Mouse (Mus musculus) heart, embryonic 14.5 days (tissue): ENCODE measurements around the gene Terf2. TPM values are rescaled to one million over a fixed set of nuclear protein-coding genes. Genes with fewer than 3 reads are reported as not detected.
A peak's percentile ranks its signal among the peaks of the same experiment; 100 is the strongest.

Experiments used
- ATAC-seq: fragments of 200-750 bp; cut with Nextera tagmentation; 2 replicates; pipeline ENCODE4 v1.8.0; 2017; ENCODE audit warnings: low read depth, moderate TSS enrichment; ENCODE audit not compliant: insufficient number of reproducible peaks, insufficient read depth, low FRiP score
- H3K27ac ChIP-seq, 2 experiments: fragments of 200-500 bp in 1 of 2; fragments of 300-500 bp in 1 of 2; sonication (generic) in 1 of 2; replicated peaks in 1 of 2; 2 replicates each; pipeline ENCODE4 v1.5.1; 2012 to 2014; ENCODE audit warnings: low read depth in 2 of 2, low read length in 2 of 2, control low read depth in 1 of 2, mild to moderate bottlenecking in 1 of 2, mixed read lengths in 1 of 2; ENCODE audit not compliant: control insufficient read depth in 1 of 2, insufficient read depth in 1 of 2
- H3K27me3 ChIP-seq: fragments of 300-500 bp; sonication (generic); 2 replicates; pipeline ENCODE4 v1.6.1; 2014; ENCODE audit warnings: mild to moderate bottlenecking, low read length, control low read depth; ENCODE audit not compliant: control insufficient read depth, insufficient read depth
- H3K36me3 ChIP-seq: fragments of 300-500 bp; sonication (generic); 2 replicates; pipeline ENCODE4 v1.6.1; 2014; ENCODE audit warnings: mild to moderate bottlenecking, control low read depth, low read length, mixed read lengths; ENCODE audit not compliant: control insufficient read depth, insufficient read depth
- H3K4me1 ChIP-seq, 2 experiments: fragments of 200-500 bp in 1 of 2; fragments of 300-500 bp in 1 of 2; sonication (generic) in 1 of 2; 2 replicates each; pipeline ENCODE4 v1.6.1; 2012 to 2014; ENCODE audit warnings: low read length in 2 of 2, control low read depth in 1 of 2, mixed read lengths in 1 of 2; ENCODE audit not compliant: control insufficient read depth in 2 of 2, insufficient read depth in 2 of 2
- H3K4me2 ChIP-seq: fragments of 300-500 bp; sonication (generic); 2 replicates; pipeline ENCODE4 v1.6.1; 2014; ENCODE audit warnings: mild to moderate bottlenecking, low read length
- H3K4me3 ChIP-seq, 2 experiments: fragments of 200-500 bp in 1 of 2; fragments of 300-500 bp in 1 of 2; sonication (generic) in 1 of 2; 2 replicates each; pipeline ENCODE4 v1.5.1; 2012 to 2014; ENCODE audit warnings: low read length in 2 of 2, mild to moderate bottlenecking in 2 of 2, control low read depth in 1 of 2, low read depth in 1 of 2, moderate library complexity in 1 of 2; ENCODE audit not compliant: control insufficient read depth in 1 of 2, insufficient read depth in 1 of 2
- H3K9ac ChIP-seq: fragments of 300-500 bp; sonication (generic); 2 replicates; pipeline ENCODE4 v1.6.1; 2014; ENCODE audit warnings: mild to moderate bottlenecking, low read length
- H3K9me3 ChIP-seq: fragments of 300-500 bp; sonication (generic); 2 replicates; pipeline ENCODE4 v1.6.1; 2016; ENCODE audit warnings: low read length, control low read depth; ENCODE audit not compliant: control insufficient read depth
- WGBS: fragments of 180-500 bp; shearing (Covaris S2); extraction: QIAGEN DNeasy Blood & Tissue Kit; methylation state at CpG from one replicate; pipeline ENCODE4 v1.1.7; 2014; 5-methylcytosine and 5-hydroxymethylcytosine counted together
- polyA plus RNA-seq: library from polyadenylated mRNA; unstranded; fragments of >200 nt; fragmentation: Nextera tagmentation; extraction: Ambion mirVana; gene quantifications from 2 replicates; pipeline ENCODE4 v1.2.1, GENCODE M21; 2014

The Terf2 gene
- polyA plus RNA-seq, 1 experiment from 2014 or later, result 9.8 TPM

DNA sequence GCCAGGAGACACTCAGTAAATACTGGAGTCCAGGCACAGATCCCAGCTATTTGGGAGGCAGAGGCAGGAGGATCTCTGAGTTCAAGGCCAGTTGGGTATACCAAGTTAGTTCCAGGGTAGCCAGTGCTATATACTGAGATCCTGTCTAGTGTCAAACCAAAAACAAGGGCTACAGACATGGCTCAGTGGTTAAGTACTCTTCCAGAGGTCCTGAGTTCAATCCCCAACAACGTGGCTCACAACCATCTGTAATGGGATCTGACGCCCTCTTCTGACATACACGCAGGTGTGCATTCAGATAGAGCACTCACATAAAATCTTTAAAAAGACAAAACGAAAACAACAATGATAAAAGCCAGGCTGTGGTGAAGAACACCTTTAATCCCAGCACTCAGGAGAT is 46.9 kb downstream of the Terf2 start:
- peak overlapping the region; percentile 83 for H3K4me2 ChIP-seq
- no peaks in the 10 kb centered on the region for H3K9me3 ChIP-seq
- H3K4me3 ChIP-seq, result peak overlapping the region in 1 of 2 experiments; percentile 79; a peak in 1 of 4 replicates
- H3K27me3 ChIP-seq, result no peaks in the 10 kb centered on the region
- peak overlapping the region; percentile 90; the same call in 1 of the 2 replicates for H3K9ac ChIP-seq
- 0 out of 4 replicates have a peak overlapping the region, but pooled peaks of 1 of the 2 experiments have one; percentile 96 for H3K27ac ChIP-seq
- peaks cover 80% of the 10 kb centered on the region for H3K36me3 ChIP-seq
- no peak for ATAC-seq
- 91% methylated on average over 4 of the region's 4 CpGs for WGBS
- H3K4me1 ChIP-seq, result peaks cover 3 to 19% of the 10 kb centered on the region in 2 experiments

DNA sequence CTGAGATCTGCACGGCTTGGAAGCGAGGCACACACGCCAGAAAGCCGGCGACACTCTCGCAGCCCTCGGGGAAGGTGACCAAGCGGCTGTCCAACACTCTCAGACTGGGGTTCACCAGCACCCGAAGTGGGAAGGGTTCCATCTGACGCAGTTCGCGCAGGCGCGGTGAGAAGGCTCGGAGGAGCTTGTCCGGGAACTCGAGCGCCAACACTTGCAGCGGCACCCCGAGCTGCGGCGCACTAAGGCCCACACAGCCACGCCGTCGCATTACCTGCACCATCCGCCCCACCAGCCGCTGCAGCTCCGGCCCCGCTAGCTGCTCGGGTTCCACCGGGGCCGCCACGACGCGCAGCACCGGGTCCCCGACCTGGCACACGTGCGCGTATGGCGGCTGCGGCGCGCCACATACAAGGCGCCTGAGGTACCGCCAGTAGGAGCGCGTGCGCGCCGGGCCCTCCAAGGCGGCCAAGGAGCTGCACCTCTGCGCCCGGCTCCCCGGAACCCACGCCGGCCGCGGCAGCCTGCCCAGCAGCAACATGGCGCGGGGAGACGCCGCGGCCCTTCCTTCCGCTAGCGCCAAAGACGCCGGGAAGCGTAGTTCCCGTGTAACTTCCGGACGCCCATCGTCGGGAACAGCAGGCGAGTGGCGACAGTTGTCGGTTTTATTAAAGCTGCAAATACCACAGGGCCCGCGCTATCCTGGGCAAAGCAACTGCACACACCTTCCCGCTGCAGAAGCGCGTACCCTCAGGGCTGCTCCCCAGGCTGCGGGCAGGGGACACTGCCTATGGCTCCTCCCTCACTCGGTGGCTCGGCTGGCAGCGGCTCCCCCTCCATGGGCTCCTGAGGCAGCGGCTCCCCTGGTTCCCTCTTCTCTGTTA is 48.0 kb downstream of the Terf2 start, which contains the start of gene Pdf:
Gene Pdf, minus strand, starts transcription at position 554 of the 881 bp plus-strand sequence.
- no peaks in the 10 kb centered on the region for H3K9me3 ChIP-seq
- H3K4me1 ChIP-seq, result peaks cover 3 to 19% of the 10 kb centered on the region in 2 experiments
- H3K9ac ChIP-seq, result peak within 1 kb of the TSS; percentile 90
- H3K27ac ChIP-seq, result peak within 1 kb of the TSS; percentile 86 to 96
- under 1% methylated on average over 87 of the region's 87 CpGs for WGBS
- H3K4me3 ChIP-seq, result peak within 1 kb of the TSS; percentile 75 to 79
- H3K4me2 ChIP-seq, result peak within 1 kb of the TSS; percentile 83
- H3K36me3 ChIP-seq, result peaks cover 80% of the 10 kb centered on the region
- ATAC-seq, result peak; percentile 74
- no peaks in the 10 kb centered on the region for H3K27me3 ChIP-seq

DNA sequence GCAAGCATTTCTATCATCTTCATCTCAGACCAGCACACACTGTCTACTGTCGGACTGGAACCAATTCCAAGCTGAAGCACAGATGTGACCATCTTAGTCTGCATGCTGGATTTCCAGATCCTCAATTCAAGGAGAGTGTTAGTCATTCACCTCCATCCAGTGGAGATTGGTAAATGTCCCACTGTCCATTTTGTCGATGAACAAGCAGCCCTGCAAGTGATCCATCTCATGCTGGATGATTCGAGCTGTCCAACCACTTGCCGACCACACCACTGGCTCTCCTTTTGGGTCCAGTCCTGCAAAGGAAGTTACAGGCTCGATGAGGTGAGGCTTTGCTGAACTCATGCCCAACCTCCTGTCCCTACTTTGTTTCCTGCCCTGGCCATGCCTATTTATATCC is 49.4 kb downstream of the Terf2 start:
- H3K27me3 ChIP-seq, result no peaks in the 10 kb centered on the region
- H3K4me1 ChIP-seq, result peaks cover 3 to 19% of the 10 kb centered on the region in 2 experiments
- peak overlapping the region; percentile 83 for H3K4me2 ChIP-seq
- H3K27ac ChIP-seq, result peak overlapping the region in 1 of 2 experiments; percentile 96; a peak in 2 of 4 replicates
- 53% methylated on average over 5 of the region's 5 CpGs for WGBS
- peaks cover 80% of the 10 kb centered on the region for H3K36me3 ChIP-seq
- H3K9ac ChIP-seq, result peak overlapping the region; percentile 90
- H3K9me3 ChIP-seq, result no peaks in the 10 kb centered on the region
- peak overlapping the region; percentile 75 to 79; a peak in 2 of 4 replicates for H3K4me3 ChIP-seq
- no peak for ATAC-seq

DNA sequence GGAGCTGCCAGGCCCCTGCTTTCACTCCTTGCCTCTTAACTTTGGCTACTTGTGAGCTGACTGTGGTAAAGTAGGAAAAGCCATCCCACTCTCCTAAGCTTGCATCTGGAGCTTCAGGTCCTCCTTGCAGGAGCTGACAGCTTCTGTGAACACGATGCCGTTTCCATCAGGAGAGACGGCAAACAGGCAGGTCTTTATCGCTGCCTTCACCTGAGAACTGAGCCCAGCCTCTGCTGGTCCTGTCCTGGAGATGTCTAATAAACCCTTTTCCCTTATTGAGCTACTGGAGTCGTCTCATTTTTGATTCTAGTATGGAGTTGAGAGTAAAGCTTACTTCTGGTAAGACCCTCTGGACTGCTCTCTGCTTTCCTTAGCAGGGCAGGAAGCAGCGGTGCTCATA is 50.9 kb downstream of the Terf2 start:
- H3K9ac ChIP-seq, result no peak overlapping the region
- no peak for ATAC-seq
- H3K27ac ChIP-seq, result no peak overlapping the region
- H3K4me2 ChIP-seq, result no peak overlapping the region
- peaks cover 3 to 19% of the 10 kb centered on the region in 2 experiments for H3K4me1 ChIP-seq
- 92% methylated on average over 6 of the region's 6 CpGs for WGBS
- H3K27me3 ChIP-seq, result no peaks in the 10 kb centered on the region
- no peaks in the 10 kb centered on the region for H3K9me3 ChIP-seq
- no peak overlapping the region for H3K4me3 ChIP-seq
- H3K36me3 ChIP-seq, result peaks cover 80% of the 10 kb centered on the region

DNA sequence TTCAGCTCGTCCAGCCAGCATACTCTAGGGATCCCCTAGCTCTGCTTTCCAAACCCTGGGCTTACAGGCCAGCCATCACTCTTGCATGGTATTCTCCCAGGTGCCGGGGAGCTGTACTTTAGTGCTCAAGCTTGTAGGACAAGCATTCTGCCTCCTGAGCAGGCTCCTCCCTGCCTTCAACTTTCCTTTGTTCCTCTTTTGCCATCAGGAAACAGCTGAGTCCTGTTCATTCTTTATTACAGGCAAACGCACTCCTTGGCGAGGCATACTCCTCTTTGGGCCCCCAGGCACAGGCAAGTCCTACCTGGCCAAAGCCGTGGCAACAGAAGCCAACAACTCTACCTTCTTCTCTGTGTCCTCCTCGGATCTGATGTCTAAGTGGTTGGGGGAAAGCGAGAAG is 55.7 kb downstream of the Terf2 start:
- H3K36me3 ChIP-seq, result peaks cover 82% of the 10 kb centered on the region
- H3K27me3 ChIP-seq, result no peaks in the 10 kb centered on the region
- H3K9me3 ChIP-seq, result no peaks in the 10 kb centered on the region
- no peak overlapping the region for H3K4me2 ChIP-seq
- no peak overlapping the region for H3K4me3 ChIP-seq
- 79% methylated on average over 7 of the region's 7 CpGs for WGBS
- H3K9ac ChIP-seq, result no peak overlapping the region
- no peaks in the 10 kb centered on the region for H3K4me1 ChIP-seq
- no peak overlapping the region for H3K27ac ChIP-seq
- no peak for ATAC-seq

DNA sequence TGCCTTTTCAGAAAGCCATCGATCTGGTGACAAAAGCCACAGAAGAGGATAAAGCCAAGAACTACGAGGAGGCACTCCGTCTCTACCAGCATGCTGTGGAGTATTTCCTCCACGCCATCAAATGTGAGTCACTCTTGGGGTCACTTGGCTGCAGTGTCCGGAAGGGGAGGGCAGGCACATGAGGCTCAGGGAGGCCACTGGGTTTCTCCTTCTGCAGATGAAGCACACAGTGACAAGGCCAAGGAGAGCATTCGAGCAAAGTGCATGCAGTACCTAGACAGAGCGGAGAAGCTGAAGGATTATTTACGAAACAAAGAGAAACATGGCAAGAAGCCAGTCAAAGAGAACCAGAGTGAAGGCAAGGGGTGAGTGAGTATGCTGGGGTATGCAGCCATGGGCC is 59.7 kb downstream of the Terf2 start:
- Histone ChIP-seq H3K27me3 (no peaks in the 10 kb centered on the region), H3K4me1 (peaks cover 4 to 17% of the 10 kb centered on the region in 2 experiments), H3K9me3 (no peaks in the 10 kb centered on the region), H3K27ac (no peak overlapping the region), H3K36me3 (peaks cover 49% of the 10 kb centered on the region), H3K4me3 (no peak overlapping the region), H3K4me2 (no peak overlapping the region), H3K9ac (no peak overlapping the region)
- peak; percentile 41; the same call in 1 of the 2 replicates for ATAC-seq
- WGBS, result 80% methylated on average over 8 of the region's 8 CpGs

DNA sequence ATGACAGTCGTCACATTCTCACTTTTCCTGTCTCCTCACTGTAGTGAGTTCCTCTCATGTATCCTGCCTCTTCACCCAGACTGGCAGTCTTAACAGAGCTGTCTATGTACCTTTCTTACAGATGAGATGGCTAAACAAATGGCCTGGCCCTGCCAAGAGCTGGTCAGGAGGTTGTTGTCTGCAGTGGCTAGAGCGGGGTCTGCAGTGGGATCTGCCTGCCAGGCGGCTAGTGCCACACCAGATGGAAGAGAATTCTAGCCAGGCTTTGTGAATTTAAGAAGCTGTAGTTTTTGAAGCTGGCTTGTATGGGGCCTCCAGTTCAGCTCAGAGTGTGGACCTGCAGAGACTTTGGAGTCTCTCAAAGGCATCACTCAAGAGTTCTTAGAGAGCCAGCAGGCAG is 60.7 kb downstream of the Terf2 start:
- WGBS, result 87% methylated on average over 3 of the region's 3 CpGs

More for the DNA sequence above, 60.7 kb downstream of the Terf2 start:
- ATAC-seq, result no peak
- H3K9ac ChIP-seq, result no peak overlapping the region
- no peaks in the 10 kb centered on the region for H3K27me3 ChIP-seq
- peaks cover 4 to 17% of the 10 kb centered on the region in 2 experiments for H3K4me1 ChIP-seq
- no peak overlapping the region for H3K4me3 ChIP-seq
- no peak overlapping the region for H3K27ac ChIP-seq
- no peak overlapping the region for H3K4me2 ChIP-seq
- H3K9me3 ChIP-seq, result no peaks in the 10 kb centered on the region
- H3K36me3 ChIP-seq, result peaks cover 39% of the 10 kb centered on the region
